Mouse (Mus musculus) hindbrain, embryonic 11.5 days (tissue): ENCODE data around the gene Glcci1. TPM values are rescaled to one million over a fixed set of nuclear protein-coding genes. Genes with fewer than 3 reads are reported as not detected.

Source experiments
- ATAC-seq: fragments of 200-750 bp; cut with Nextera tagmentation; 2 replicates; pipeline ENCODE4 v1.8.0; 2017; ENCODE audit warnings: mild to moderate bottlenecking, moderate TSS enrichment, moderate library complexity; ENCODE audit not compliant: low FRiP score
- DNase-seq: peaks from one replicate; pipeline ENCODE4 v3.0.0-alpha.2; 2015; ENCODE audit warnings: low spot score
- H3K27ac ChIP-seq: fragments of 300-500 bp; sonication (generic); 2 replicates; pipeline ENCODE4 v1.5.1; 2014; ENCODE audit warnings: mild to moderate bottlenecking, low read depth, low read length
- H3K27me3 ChIP-seq: fragments of 300-500 bp; sonication (generic); 2 replicates; pipeline ENCODE4 v1.6.1; 2014; ENCODE audit warnings: mild to moderate bottlenecking, low read length, moderate library complexity, mixed read lengths; ENCODE audit not compliant: control insufficient read depth, insufficient read depth
- H3K36me3 ChIP-seq: fragments of 300-500 bp; sonication (generic); 2 replicates; pipeline ENCODE4 v1.6.1; 2014; ENCODE audit warnings: mild to moderate bottlenecking, low read length, moderate library complexity, mixed read lengths; ENCODE audit not compliant: control insufficient read depth, insufficient read depth
- H3K4me1 ChIP-seq: fragments of 300-500 bp; sonication (generic); replicated peaks from 2 replicates; pipeline ENCODE4 v1.6.1; 2014; ENCODE audit warnings: low read length, mixed read lengths; ENCODE audit not compliant: control insufficient read depth, insufficient read depth
- H3K4me2 ChIP-seq: fragments of 300-500 bp; sonication (generic); replicated peaks from 2 replicates; pipeline ENCODE4 v1.6.1; 2014; ENCODE audit warnings: mild to moderate bottlenecking, low read depth, low read length
- H3K4me3 ChIP-seq: fragments of 300-500 bp; sonication (generic); 2 replicates; pipeline ENCODE4 v1.5.1; 2014; ENCODE audit warnings: low read depth, low read length
- H3K9ac ChIP-seq: fragments of 300-500 bp; sonication (generic); 2 replicates; pipeline ENCODE4 v1.6.1; 2014; ENCODE audit warnings: low read depth, low read length
- H3K9me3 ChIP-seq: fragments of 300-500 bp; sonication (generic); 2 replicates; pipeline ENCODE4 v1.6.1; 2016; ENCODE audit warnings: low read length; ENCODE audit not compliant: control insufficient read depth
- WGBS: fragments of 180-500 bp; shearing (Covaris S2); extraction: QIAGEN DNeasy Blood & Tissue Kit; methylation state at CpG from one replicate; pipeline ENCODE4 v1.1.7; 2014; 5-methylcytosine and 5-hydroxymethylcytosine counted together
- polyA plus RNA-seq: library from polyadenylated mRNA; unstranded; fragments of >200 nt; fragmentation: Nextera tagmentation; extraction: Ambion mirVana; gene quantifications from 2 replicates; pipeline ENCODE4 v1.2.1, GENCODE M21; 2014

Glcci1 gene
- polyA plus RNA-seq, 1 experiment from 2014 or later: 15.1 TPM

- 94% methylated on average over 2 of the region's 2 CpGs for WGBS
- no peak overlapping the region for H3K4me3 ChIP-seq
- H3K4me2 ChIP-seq: no peak overlapping the region
- DNase-seq (no peak), ATAC-seq (no peak)
- no peaks in the 10 kb centered on the region for H3K9me3 ChIP-seq
- H3K27me3 ChIP-seq: no peaks in the 10 kb centered on the region
- H3K36me3 ChIP-seq: no peaks in the 10 kb centered on the region
- no peaks in the 10 kb centered on the region for H3K4me1 ChIP-seq
- no peak overlapping the region for H3K9ac ChIP-seq
- no peak overlapping the region for H3K27ac ChIP-seq
Observed at GRCm38 (mm10) chr6:8560682-8561081, 51.3 kb downstream of the Glcci1 start.

GRCm38 (mm10) chr6:8582377-8582776, 73.0 kb downstream of the Glcci1 start:
- no peaks in the 10 kb centered on the region for H3K9me3 ChIP-seq
- no peaks in the 10 kb centered on the region for H3K27me3 ChIP-seq
- H3K9ac ChIP-seq: no peak overlapping the region
- DNase-seq (no peak), ATAC-seq (no peak)
- no peak overlapping the region for H3K27ac ChIP-seq
- H3K4me2 ChIP-seq: no peak overlapping the region
- no peaks in the 10 kb centered on the region for H3K4me1 ChIP-seq
- H3K4me3 ChIP-seq: no peak overlapping the region
- H3K36me3 ChIP-seq: no peaks in the 10 kb centered on the region
- WGBS: 95% methylated on average over 9 of the region's 9 CpGs

- ATAC-seq (no peak), DNase-seq (no peak)
- Histone ChIP-seq H3K4me1 (no peaks in the 10 kb centered on the region), H3K27me3 (no peaks in the 10 kb centered on the region), H3K4me2 (no peak overlapping the region), H3K4me3 (no peak overlapping the region), H3K27ac (no peak overlapping the region), H3K9me3 (no peaks in the 10 kb centered on the region), H3K36me3 (no peaks in the 10 kb centered on the region), H3K9ac (no peak overlapping the region)
- WGBS: 93% methylated on average over 3 of the region's 3 CpGs
Observed at GRCm38 (mm10) chr6:8583892-8584291, 74.5 kb downstream of the Glcci1 start.

GRCm38 (mm10) chr6:8591665-8592064, 82.3 kb downstream of the Glcci1 start:
- ATAC-seq (no peak), DNase-seq (no peak)
- Histone ChIP-seq H3K4me1 (no peaks in the 10 kb centered on the region), H3K9me3 (no peaks in the 10 kb centered on the region), H3K9ac (no peak overlapping the region), H3K36me3 (no peaks in the 10 kb centered on the region), H3K4me3 (no peak overlapping the region), H3K27ac (no peak overlapping the region), H3K4me2 (no peak overlapping the region), H3K27me3 (no peaks in the 10 kb centered on the region)
- 91% methylated on average over 9 of the region's 9 CpGs for WGBS

- Histone ChIP-seq H3K9me3 (no peaks in the 10 kb centered on the region), H3K4me1 (no peaks in the 10 kb centered on the region), H3K36me3 (no peaks in the 10 kb centered on the region), H3K9ac (no peak overlapping the region), H3K27me3 (no peaks in the 10 kb centered on the region), H3K4me3 (no peak overlapping the region), H3K27ac (no peak overlapping the region), H3K4me2 (no peak overlapping the region)
- WGBS: 73% methylated on average over 2 of the region's 2 CpGs
- DNase-seq: no peak
- no peak for ATAC-seq
Observed at GRCm38 (mm10) chr6:8617369-8617768, 108.0 kb downstream of the Glcci1 start.

GRCm38 (mm10) chr6:8619582-8620350, 110.4 kb downstream of the Glcci1 start:
- Histone ChIP-seq H3K4me1 (no peaks in the 10 kb centered on the region), H3K4me3 (no peak overlapping the region), H3K9ac (no peak overlapping the region), H3K9me3 (no peaks in the 10 kb centered on the region), H3K27ac (no peak overlapping the region), H3K36me3 (no peaks in the 10 kb centered on the region), H3K27me3 (no peaks in the 10 kb centered on the region), H3K4me2 (no peak overlapping the region)
- no peak for DNase-seq
- 81% methylated on average over 4 of the region's 4 CpGs for WGBS
- no peak for ATAC-seq

- H3K4me2 ChIP-seq: no peak overlapping the region
- H3K27me3 ChIP-seq: no peaks in the 10 kb centered on the region
- H3K4me1 ChIP-seq: no peaks in the 10 kb centered on the region
- no peak overlapping the region for H3K9ac ChIP-seq
- H3K36me3 ChIP-seq: no peaks in the 10 kb centered on the region
- DNase-seq: no peak
- no peaks in the 10 kb centered on the region for H3K9me3 ChIP-seq
- no peak for ATAC-seq
- no peak overlapping the region for H3K4me3 ChIP-seq
- WGBS: 90% methylated on average over 3 of the region's 3 CpGs
- no peak overlapping the region for H3K27ac ChIP-seq
Observed at GRCm38 (mm10) chr6:8623045-8623444, 113.6 kb downstream of the Glcci1 start.

- WGBS: 91% methylated on average over 8 of the region's 8 CpGs
- no peak overlapping the region for H3K4me3 ChIP-seq
- no peak overlapping the region for H3K9ac ChIP-seq
- H3K27me3 ChIP-seq: no peaks in the 10 kb centered on the region
- no peak overlapping the region for H3K4me2 ChIP-seq
- no peaks in the 10 kb centered on the region for H3K36me3 ChIP-seq
- no peaks in the 10 kb centered on the region for H3K9me3 ChIP-seq
- H3K27ac ChIP-seq: no peak overlapping the region
- H3K4me1 ChIP-seq: no peaks in the 10 kb centered on the region
- ATAC-seq (no peak), DNase-seq (no peak)
Observed at GRCm38 (mm10) chr6:8628226-8628625, 118.8 kb downstream of the Glcci1 start.

- H3K9ac ChIP-seq: no peak overlapping the region
- 88% methylated on average over 7 of the region's 7 CpGs for WGBS
- H3K4me3 ChIP-seq: no peak overlapping the region
- DNase-seq: no peak
- H3K9me3 ChIP-seq: no peaks in the 10 kb centered on the region
- H3K4me1 ChIP-seq: no peaks in the 10 kb centered on the region
- no peak overlapping the region for H3K27ac ChIP-seq
- no peak overlapping the region for H3K4me2 ChIP-seq
- no peaks in the 10 kb centered on the region for H3K27me3 ChIP-seq
- ATAC-seq: no peak
- no peaks in the 10 kb centered on the region for H3K36me3 ChIP-seq
Observed at GRCm38 (mm10) chr6:8628715-8629267, 119.4 kb downstream of the Glcci1 start.
